Mouse (Mus musculus) kidney, postnatal 14 days (tissue): ENCODE data around the gene Oma1.

ENCODE experiments used
- DNase-seq: peaks from one replicate; pipeline ENCODE4 v3.0.0; 2022; ENCODE audit warnings: mixed read lengths

The Oma1 gene

GRCm38 (mm10) chr4:103358941-103359448, 45.4 kb downstream of the Oma1 start:
- no peak for DNase-seq

- DNase-seq = no peak
Measured at GRCm38 (mm10) chr4:103382171-103382570, 68.6 kb downstream of the Oma1 start.

- no peak for DNase-seq
Measured at GRCm38 (mm10) chr4:103385031-103385430, 71.4 kb downstream of the Oma1 start.

GRCm38 (mm10) chr4:103385835-103386787, 72.5 kb downstream of the Oma1 start:
- DNase-seq = no peak

GRCm38 (mm10) chr4:103387292-103387691, 73.7 kb downstream of the Oma1 start:
- DNase-seq = no peak

GRCm38 (mm10) chr4:103388530-103389178, 75.0 kb downstream of the Oma1 start:
- DNase-seq = no peak

- no peak for DNase-seq
Measured at GRCm38 (mm10) chr4:103389583-103389982, 76.0 kb downstream of the Oma1 start.

- DNase-seq = no peak
Measured at GRCm38 (mm10) chr4:103390499-103390898, 76.9 kb downstream of the Oma1 start.

- DNase-seq = no peak
Measured at GRCm38 (mm10) chr4:103395066-103395465, 81.5 kb downstream of the Oma1 start.

- DNase-seq = no peak
Measured at GRCm38 (mm10) chr4:103395905-103396304, 82.3 kb downstream of the Oma1 start.

GRCm38 (mm10) chr4:103396876-103397275, 83.3 kb downstream of the Oma1 start:
- no peak for DNase-seq

- DNase-seq = no peak
Measured at GRCm38 (mm10) chr4:103402581-103402980, 89.0 kb downstream of the Oma1 start.

- no peak for DNase-seq
Measured at GRCm38 (mm10) chr4:103405321-103405720, 91.7 kb downstream of the Oma1 start.

- no peak for DNase-seq
Measured at GRCm38 (mm10) chr4:103410217-103410799, 96.7 kb downstream of the Oma1 start.
